Mouse (Mus musculus): ENCODE results near the gene Shank2. TPM values are rescaled to one million over a fixed set of nuclear protein-coding genes. Genes with fewer than 3 reads are reported as not detected.

Gene Shank2
- polyA plus RNA-seq, 1 experiment from 2014 or later: 0.76 TPM

DNA sequence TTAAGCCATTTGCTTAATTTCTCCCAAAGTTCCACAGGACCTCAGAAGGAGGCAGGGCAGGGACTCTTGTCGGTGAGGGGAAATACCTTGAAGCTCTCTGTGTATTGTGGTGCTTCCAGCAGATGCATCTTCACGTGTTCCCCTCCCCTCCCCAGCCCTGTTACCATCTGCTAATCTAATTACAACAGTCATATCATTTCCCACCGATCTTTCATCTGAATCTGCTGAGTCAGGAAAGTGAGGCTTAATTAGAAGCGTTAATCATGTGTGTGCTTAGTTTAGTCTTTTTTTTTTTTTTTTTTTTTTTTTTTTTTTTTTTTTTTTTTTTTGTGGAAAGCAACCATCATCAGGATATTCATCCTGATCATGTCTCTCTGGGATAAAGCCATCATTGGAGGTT, 256.6 kb downstream of the Shank2 start:
- Histone ChIP-seq H3K4me1 (ENCODE audit: insufficient read depth, low read depth, low read length) (no peaks in the 10 kb centered on the region), H3K9ac (replicated peaks; ENCODE audit: low read depth) (no peak overlapping the region), H3K4me3 (ENCODE audit: low read depth, low read length) (no peak overlapping the region), H3K4me2 (replicated peaks; ENCODE audit: low read depth, low read length) (no peak overlapping the region), H3K9me3 (ENCODE audit: low read length) (no peaks in the 10 kb centered on the region), H3K36me3 (ENCODE audit: insufficient read depth, low read length) (no peaks in the 10 kb centered on the region), H3K27me3 (replicated peaks; ENCODE audit: insufficient read depth, low read length) (no peaks in the 10 kb centered on the region), H3K27ac (ENCODE audit: low read length) (no peak overlapping the region)
- 45% methylated on average over 4 of the region's 4 CpGs for WGBS
- ATAC-seq: no peak
- TF ChIP-seq CTCF (IDR thresholded peaks at IDR 0.05) (no peak), EP300 (IDR thresholded peaks at IDR 0.05) (no peak)
- DNase-seq (ENCODE audit: low spot score): no peak

DNA sequence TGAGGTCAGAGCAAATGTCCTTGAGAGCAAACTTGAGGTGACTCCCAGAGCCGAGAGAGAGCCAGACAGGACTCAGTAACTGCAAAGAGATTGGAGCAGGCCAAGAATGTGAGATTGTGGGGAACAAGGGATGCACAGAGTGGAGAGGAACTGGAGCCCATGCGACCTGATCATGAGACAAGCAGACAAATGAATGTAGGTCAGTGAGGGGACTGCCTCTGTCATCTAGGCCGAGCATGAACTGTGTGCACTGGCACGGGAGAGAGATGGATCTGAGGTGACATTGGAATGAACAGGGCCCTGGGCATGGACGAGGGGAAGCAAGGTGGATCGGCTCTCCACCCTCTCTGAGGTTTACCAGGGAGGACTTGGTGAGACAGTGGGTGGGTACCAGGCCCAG, 260.9 kb downstream of the Shank2 start:
- WGBS: 61% methylated on average over 6 of the region's 6 CpGs
- Histone ChIP-seq H3K36me3 (ENCODE audit: insufficient read depth, low read length) (no peaks in the 10 kb centered on the region), H3K9ac (replicated peaks; ENCODE audit: low read depth) (no peak overlapping the region), H3K27ac (ENCODE audit: low read length) (no peak overlapping the region), H3K4me1 (ENCODE audit: insufficient read depth, low read depth, low read length) (no peaks in the 10 kb centered on the region), H3K4me2 (replicated peaks; ENCODE audit: low read depth, low read length) (no peak overlapping the region), H3K9me3 (ENCODE audit: low read length) (no peaks in the 10 kb centered on the region), H3K27me3 (replicated peaks; ENCODE audit: insufficient read depth, low read length) (no peaks in the 10 kb centered on the region), H3K4me3 (ENCODE audit: low read depth, low read length) (no peak overlapping the region)
- ATAC-seq: no peak
- TF ChIP-seq EP300 (IDR thresholded peaks at IDR 0.05) (no peak), CTCF (IDR thresholded peaks at IDR 0.05) (no peak)
- no peak for DNase-seq (ENCODE audit: low spot score)

DNA sequence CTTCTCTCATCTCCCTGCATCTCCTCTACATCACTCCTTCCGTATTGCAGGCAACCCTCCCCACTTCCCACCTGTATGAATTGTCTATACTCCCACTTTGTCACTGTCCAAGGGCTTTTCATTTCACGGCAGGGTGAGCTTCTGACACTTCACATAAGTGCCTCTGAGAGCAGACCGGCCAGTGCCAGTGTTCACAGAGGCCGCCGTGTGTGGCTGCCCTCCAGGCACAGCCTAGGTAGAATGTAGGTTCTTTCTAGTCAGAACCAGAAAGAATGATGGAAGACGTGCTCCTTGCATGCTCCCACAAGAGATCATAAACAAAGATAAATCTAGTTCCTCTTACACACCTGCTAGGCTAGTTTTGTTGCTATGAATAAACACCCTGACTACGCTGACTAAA, 265.0 kb downstream of the Shank2 start:
- H3K9ac ChIP-seq (replicated peaks; ENCODE audit: low read depth): no peak overlapping the region
- no peaks in the 10 kb centered on the region for H3K4me1 ChIP-seq (ENCODE audit: insufficient read depth, low read depth, low read length)
- no peak for DNase-seq (ENCODE audit: low spot score)
- H3K4me2 ChIP-seq (replicated peaks; ENCODE audit: low read depth, low read length): no peak overlapping the region
- no peaks in the 10 kb centered on the region for H3K9me3 ChIP-seq (ENCODE audit: low read length)
- H3K27me3 ChIP-seq (replicated peaks; ENCODE audit: insufficient read depth, low read length): no peaks in the 10 kb centered on the region
- TF ChIP-seq EP300 (IDR thresholded peaks at IDR 0.05) (no peak), CTCF (IDR thresholded peaks at IDR 0.05) (no peak)
- ATAC-seq: no peak
- 40% methylated on average over 7 of the region's 7 CpGs for WGBS
- no peak overlapping the region for H3K4me3 ChIP-seq (ENCODE audit: low read depth, low read length)
- H3K36me3 ChIP-seq (ENCODE audit: insufficient read depth, low read length): no peaks in the 10 kb centered on the region
- no peak overlapping the region for H3K27ac ChIP-seq (ENCODE audit: low read length)

DNA sequence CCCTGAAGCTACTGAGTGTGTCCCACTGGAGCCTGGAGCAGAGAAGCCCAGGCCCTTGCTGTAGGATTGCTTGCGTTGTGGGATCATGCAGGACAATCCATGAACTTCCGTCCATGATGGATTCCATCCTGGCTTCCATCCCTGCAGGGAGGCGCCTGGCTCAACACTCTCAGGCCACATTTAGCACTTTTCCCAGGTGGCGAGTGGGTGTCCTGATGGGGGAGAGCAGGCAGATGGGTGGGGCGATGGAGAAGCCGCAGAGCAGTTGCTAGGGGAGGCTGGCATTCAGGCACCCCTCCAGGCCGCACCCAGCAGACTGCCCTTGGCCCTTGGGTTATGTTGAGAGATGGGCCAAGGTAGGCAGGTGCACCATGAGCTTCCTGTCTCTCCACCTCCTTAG, 266.6 kb downstream of the Shank2 start:
- DNase-seq (ENCODE audit: low spot score): no peak
- no peak for TF ChIP-seq CTCF (IDR thresholded peaks at IDR 0.05)
- TF ChIP-seq EP300 (IDR thresholded peaks at IDR 0.05): no peak
- no peaks in the 10 kb centered on the region for H3K27me3 ChIP-seq (replicated peaks; ENCODE audit: insufficient read depth, low read length)
- H3K9ac ChIP-seq (replicated peaks; ENCODE audit: low read depth): no peak overlapping the region
- H3K4me2 ChIP-seq (replicated peaks; ENCODE audit: low read depth, low read length): no peak overlapping the region
- ATAC-seq: no peak
- no peak overlapping the region for H3K27ac ChIP-seq (ENCODE audit: low read length)
- no peaks in the 10 kb centered on the region for H3K9me3 ChIP-seq (ENCODE audit: low read length)
- H3K36me3 ChIP-seq (ENCODE audit: insufficient read depth, low read length): no peaks in the 10 kb centered on the region
- H3K4me1 ChIP-seq (ENCODE audit: insufficient read depth, low read depth, low read length): no peaks in the 10 kb centered on the region
- no peak overlapping the region for H3K4me3 ChIP-seq (ENCODE audit: low read depth, low read length)
- 54% methylated on average over 7 of the region's 7 CpGs for WGBS

DNA sequence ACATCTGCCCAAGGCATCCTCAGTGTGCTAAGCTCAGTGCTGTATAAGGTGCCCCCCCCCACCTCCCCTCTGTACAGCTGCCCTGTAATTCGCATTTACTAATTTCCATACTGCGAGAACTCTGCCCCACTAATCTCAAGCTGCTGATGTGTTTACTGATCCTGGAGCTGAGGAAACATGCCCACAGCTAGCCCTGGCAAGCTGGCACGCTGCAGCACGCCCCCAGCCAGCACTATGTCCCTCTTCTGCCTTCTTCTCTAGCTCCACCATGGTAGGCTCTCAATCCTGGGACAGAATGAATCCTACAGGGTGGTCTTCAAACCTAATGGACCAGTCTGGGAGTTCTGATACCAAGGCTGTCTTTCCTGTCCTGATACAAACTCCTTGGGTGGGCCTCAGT, 267.1 kb downstream of the Shank2 start:
- WGBS: 73% methylated on average over 4 of the region's 4 CpGs
- DNase-seq (ENCODE audit: low spot score): no peak

DNA sequence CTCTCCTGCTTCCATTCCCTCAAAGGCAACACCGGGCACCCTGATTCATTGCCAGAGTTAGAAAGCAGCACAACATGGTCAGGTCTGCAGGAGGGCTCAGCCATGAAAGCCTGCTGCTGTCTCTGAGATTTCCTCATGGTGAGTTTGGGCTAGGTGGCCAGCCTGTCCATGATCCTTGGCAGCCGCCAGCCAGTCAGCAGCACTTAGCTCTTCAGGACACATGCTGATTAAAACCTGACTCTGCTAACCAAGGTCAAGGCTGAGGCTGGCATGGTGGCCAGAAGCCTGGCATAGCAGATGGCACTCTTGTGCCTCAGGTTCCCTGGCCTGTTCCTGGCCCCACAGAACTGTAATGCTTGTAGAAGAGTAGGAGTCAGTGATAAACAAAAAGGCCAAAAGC, 269.3 kb downstream of the Shank2 start:
- DNase-seq (ENCODE audit: low spot score) (no peak), ATAC-seq (no peak)
- no peaks in the 10 kb centered on the region for H3K4me1 ChIP-seq (ENCODE audit: insufficient read depth, low read depth, low read length)
- H3K36me3 ChIP-seq (ENCODE audit: insufficient read depth, low read length): no peaks in the 10 kb centered on the region
- H3K4me3 ChIP-seq (ENCODE audit: low read depth, low read length): no peak overlapping the region
- TF ChIP-seq EP300 (IDR thresholded peaks at IDR 0.05) (no peak), CTCF (IDR thresholded peaks at IDR 0.05) (no peak)
- H3K4me2 ChIP-seq (replicated peaks; ENCODE audit: low read depth, low read length): no peak overlapping the region
- no peaks in the 10 kb centered on the region for H3K9me3 ChIP-seq (ENCODE audit: low read length)
- no peak overlapping the region for H3K27ac ChIP-seq (ENCODE audit: low read length)
- 79% methylated on average over 2 of the region's 2 CpGs for WGBS
- no peak overlapping the region for H3K9ac ChIP-seq (replicated peaks; ENCODE audit: low read depth)
- H3K27me3 ChIP-seq (replicated peaks; ENCODE audit: insufficient read depth, low read length): no peaks in the 10 kb centered on the region

More for the DNA sequence above, 267.1 kb downstream of the Shank2 start:
- TF ChIP-seq EP300 (IDR thresholded peaks at IDR 0.05): no peak
- TF ChIP-seq CTCF (IDR thresholded peaks at IDR 0.05): no peak
- Histone ChIP-seq H3K4me3 (ENCODE audit: low read depth, low read length) (no peak overlapping the region), H3K9me3 (ENCODE audit: low read length) (no peaks in the 10 kb centered on the region), H3K4me2 (replicated peaks; ENCODE audit: low read depth, low read length) (no peak overlapping the region), H3K36me3 (ENCODE audit: insufficient read depth, low read length) (no peaks in the 10 kb centered on the region), H3K27ac (ENCODE audit: low read length) (no peak overlapping the region), H3K9ac (replicated peaks; ENCODE audit: low read depth) (no peak overlapping the region), H3K4me1 (ENCODE audit: insufficient read depth, low read depth, low read length) (no peaks in the 10 kb centered on the region), H3K27me3 (replicated peaks; ENCODE audit: insufficient read depth, low read length) (no peaks in the 10 kb centered on the region)
- no peak for ATAC-seq

DNA sequence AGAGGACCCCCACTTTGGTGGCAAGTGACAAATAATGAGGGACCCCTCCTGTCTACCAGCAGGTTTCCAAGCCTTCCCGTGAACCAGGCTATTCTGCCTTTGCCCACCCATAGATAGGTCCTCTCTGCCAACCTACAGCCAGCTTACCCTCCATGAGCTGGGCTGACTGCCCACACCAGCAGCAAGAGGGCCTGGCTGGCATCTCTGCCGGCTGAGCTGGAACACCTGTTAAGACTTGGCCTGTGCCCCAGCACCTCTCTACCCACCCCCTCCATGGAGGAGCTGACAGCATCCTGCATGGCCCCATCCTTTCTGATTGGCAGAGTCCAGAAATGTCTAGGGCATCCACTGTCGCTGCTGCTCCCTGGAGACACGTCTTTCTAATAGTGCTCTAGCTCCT, 277.0 kb downstream of the Shank2 start:
- Histone ChIP-seq H3K9ac (replicated peaks; ENCODE audit: low read depth) (no peak overlapping the region), H3K36me3 (ENCODE audit: insufficient read depth, low read length) (no peaks in the 10 kb centered on the region), H3K4me1 (ENCODE audit: insufficient read depth, low read depth, low read length) (no peaks in the 10 kb centered on the region), H3K4me3 (ENCODE audit: low read depth, low read length) (no peak overlapping the region), H3K4me2 (replicated peaks; ENCODE audit: low read depth, low read length) (no peak overlapping the region), H3K27me3 (replicated peaks; ENCODE audit: insufficient read depth, low read length) (no peaks in the 10 kb centered on the region), H3K27ac (ENCODE audit: low read length) (no peak overlapping the region), H3K9me3 (ENCODE audit: low read length) (no peaks in the 10 kb centered on the region)
- DNase-seq (ENCODE audit: low spot score) (no peak), ATAC-seq (no peak)
- WGBS: 68% methylated on average over 4 of the region's 4 CpGs
- TF ChIP-seq EP300 (IDR thresholded peaks at IDR 0.05) (no peak), CTCF (IDR thresholded peaks at IDR 0.05) (no peak)

Measured in lung, postnatal 0 days (tissue).